Mouse (Mus musculus) heart, postnatal 0 days (tissue): ENCODE results near the gene Atp2b4.

Experiments
- CTCF ChIP-seq: IDR thresholded peaks from 2 replicates; pipeline ENCODE4 v1.5.1; 2016; ENCODE audit warnings: antibody characterized with exemption, control low read depth, low read depth
- EP300 ChIP-seq: IDR thresholded peaks from 2 replicates; pipeline ENCODE4 v1.6.1; 2016; ENCODE audit warnings: antibody characterized with exemption, low read depth

GRCm38 (mm10) chr1:133766901-133767529 lies 33.8 kb downstream of the Atp2b4 start:
- TF ChIP-seq CTCF (no peak), EP300 (no peak)
